In genomic region chr4:152633896-152634295, GRCm38 (mm10) we compare ENCODE assay signal across 29 mouse cellular contexts.
DNase-seq lines count a peak whose midpoint lies in the region; ATAC-seq and TF ChIP-seq lines count a peak whose summit lies in the region.
"Had no signal": no experiment of that assay in that cellular context is flagged by ENCODE, and none has a peak within 500 bp of the region (broad histone marks: within the 10 kb centered on the region; RNA-seq: fewer than 3 reads in every experiment).

No protein-coding gene starts in this region.

- peak overlapping the region; percentile 46; the same call in 1 of the 2 replicates for H3K27ac ChIP-seq in forebrain, embryonic 14.5 days (ENCODE audit: low read depth, low read length)
- H3K27ac ChIP-seq in forebrain, postnatal 0 days (ENCODE audit: low read depth, low read length) = no peak overlapping the region
- H3K27ac ChIP-seq in kidney, embryonic 15.5 days = peak overlapping the region; percentile 30; the same call in 1 of the 2 replicates
- no peak overlapping the region for H3K27ac ChIP-seq in limb, embryonic 14.5 days (replicated peaks; ENCODE audit: low read depth, low read length)
- no peak overlapping the region for H3K27ac ChIP-seq in limb, embryonic 10.5 days
- peak overlapping the region; percentile 44; the same call in 1 of the 2 replicates for H3K27ac ChIP-seq in forebrain, embryonic 15.5 days (replicated peaks)
- H3K27ac ChIP-seq in embryonic facial prominence, embryonic 10.5 days (replicated peaks) = no peak overlapping the region
- H3K27ac ChIP-seq: hindbrain, embryonic 15.5 days; limb, embryonic 12.5 days; liver, embryonic 12.5 days; midbrain, embryonic 13.5 days; neural tube, embryonic 12.5 days had no signal

- no peak for TF ChIP-seq CTCF in forebrain, postnatal 0 days (IDR thresholded peaks at IDR 0.05; ENCODE audit: low read depth)

- H3K27me3 ChIP-seq in forebrain, embryonic 14.5 days (replicated peaks; ENCODE audit: control insufficient read depth, insufficient read depth, low read length) = no peaks in the 10 kb centered on the region
- H3K27me3 ChIP-seq in forebrain, postnatal 0 days (ENCODE audit: insufficient read depth, low read length) = no peaks in the 10 kb centered on the region
- H3K27me3 ChIP-seq in kidney, embryonic 15.5 days = no peaks in the 10 kb centered on the region
- no peaks in the 10 kb centered on the region for H3K27me3 ChIP-seq in limb, embryonic 14.5 days (ENCODE audit: control insufficient read depth, insufficient read depth, low read length)
- H3K27me3 ChIP-seq in limb, embryonic 10.5 days (ENCODE audit: low read depth, poor library complexity, severe bottlenecking) = no peaks in the 10 kb centered on the region
- H3K27me3 ChIP-seq in forebrain, embryonic 15.5 days = no peaks in the 10 kb centered on the region
- H3K27me3 ChIP-seq in embryonic facial prominence, embryonic 10.5 days (replicated peaks; ENCODE audit: low read depth, poor library complexity, severe bottlenecking) = no peaks in the 10 kb centered on the region
- H3K27me3 ChIP-seq: CH12.LX; hindbrain, embryonic 15.5 days; liver, embryonic 12.5 days; neural tube, embryonic 12.5 days; Patski had no signal

- ATAC-seq in forebrain, embryonic 14.5 days = peak; percentile 10; the same call in 1 of the 2 replicates
- no peak for ATAC-seq in forebrain, postnatal 0 days
- peak; percentile 37; the same call in 1 of the 2 replicates for ATAC-seq in kidney, embryonic 15.5 days (replicated peaks; ENCODE audit: low FRiP score)
- 0 out of 2 replicates have a peak, but pooled peaks have one; percentile 47 for ATAC-seq in limb, embryonic 14.5 days (ENCODE audit: low FRiP score, low read depth)
- no peak for ATAC-seq in forebrain, embryonic 15.5 days (replicated peaks)
- ATAC-seq: intestine, embryonic 16.5 days; liver, embryonic 12.5 days; midbrain, embryonic 13.5 days; Patski had no signal

- no peak overlapping the region for H3K9ac ChIP-seq in forebrain, embryonic 14.5 days (ENCODE audit: low read length)
- H3K9ac ChIP-seq in forebrain, postnatal 0 days = no peak overlapping the region
- H3K9ac ChIP-seq in kidney, embryonic 15.5 days = no peak overlapping the region
- no peak overlapping the region for H3K9ac ChIP-seq in limb, embryonic 14.5 days (ENCODE audit: low read depth, low read length, severe bottlenecking)
- no peak overlapping the region for H3K9ac ChIP-seq in forebrain, embryonic 15.5 days (replicated peaks)
- H3K9ac ChIP-seq: hindbrain, embryonic 15.5 days; limb, embryonic 12.5 days; liver, embryonic 12.5 days; midbrain, embryonic 13.5 days; neural tube, embryonic 12.5 days had no signal

- TF ChIP-seq POLR2A in limb, embryonic 14.5 days (IDR thresholded peaks at IDR 0.05; ENCODE audit: borderline replicate concordance, extremely low read depth, insufficient read depth, insufficient read length) = no peak

- peak; percentile 58 for DNase-seq in forebrain, embryonic 14.5 days (ENCODE audit: low spot score)
- DNase-seq in forebrain, postnatal 0 days = no peak
- DNase-seq in kidney, adult 9 months = no peak
- DNase-seq in limb, embryonic 14.5 days (ENCODE audit: low spot score) = no peak
- no peak for DNase-seq in limb, embryonic 10.5 days (ENCODE audit: low spot score)
- no peak for DNase-seq in embryonic facial prominence, embryonic 10.5 days (ENCODE audit: low spot score)
- DNase-seq: adrenal gland, postnatal 36 days; B cell, adult 2 months; cerebellum, adult 11 months; cerebellum, postnatal 14 days; gastrocnemius, postnatal 14 days; heart, adult 11 months; lung, adult 18-20 months; lung, postnatal 14 days; right cerebral cortex, adult 18-20 months; right cerebral cortex, postnatal 4 days; thymus, postnatal 14 days had no signal

- no peak overlapping the region for H3K4me3 ChIP-seq in forebrain, embryonic 14.5 days (ENCODE audit: low read depth, low read length)
- H3K4me3 ChIP-seq in forebrain, postnatal 0 days (ENCODE audit: low read depth, low read length) = no peak overlapping the region
- H3K4me3 ChIP-seq in kidney, embryonic 15.5 days (replicated peaks) = no peak overlapping the region
- H3K4me3 ChIP-seq in limb, embryonic 14.5 days (replicated peaks; ENCODE audit: low read length) = no peak overlapping the region
- no peak overlapping the region for H3K4me3 ChIP-seq in limb, embryonic 10.5 days
- H3K4me3 ChIP-seq in forebrain, embryonic 15.5 days = no peak overlapping the region
- no peak overlapping the region for H3K4me3 ChIP-seq in embryonic facial prominence, embryonic 10.5 days
- H3K4me3 ChIP-seq: hindbrain, embryonic 15.5 days; limb, embryonic 12.5 days; liver, embryonic 12.5 days; midbrain, embryonic 13.5 days; neural tube, embryonic 12.5 days had no signal

- no peaks in the 10 kb centered on the region for H3K36me3 ChIP-seq in forebrain, embryonic 14.5 days (ENCODE audit: control insufficient read depth, insufficient read depth, low read length)
- H3K36me3 ChIP-seq in forebrain, postnatal 0 days (ENCODE audit: insufficient read depth) = no peaks in the 10 kb centered on the region
- H3K36me3 ChIP-seq in kidney, embryonic 15.5 days = no peaks in the 10 kb centered on the region
- H3K36me3 ChIP-seq in limb, embryonic 14.5 days (ENCODE audit: control insufficient read depth, insufficient read depth, low read length) = no peaks in the 10 kb centered on the region
- no peaks in the 10 kb centered on the region for H3K36me3 ChIP-seq in limb, embryonic 10.5 days
- H3K36me3 ChIP-seq in forebrain, embryonic 15.5 days = no peaks in the 10 kb centered on the region
- H3K36me3 ChIP-seq in embryonic facial prominence, embryonic 10.5 days (replicated peaks) = no peaks in the 10 kb centered on the region
- H3K36me3 ChIP-seq: G1E; hindbrain, embryonic 15.5 days; limb, embryonic 12.5 days; liver, embryonic 12.5 days; midbrain, embryonic 13.5 days; neural tube, embryonic 12.5 days had no signal

- no peak overlapping the region for H3K4me2 ChIP-seq in forebrain, embryonic 14.5 days (ENCODE audit: low read length)
- no peak overlapping the region for H3K4me2 ChIP-seq in forebrain, postnatal 0 days (ENCODE audit: low read depth)
- no peak overlapping the region for H3K4me2 ChIP-seq in kidney, embryonic 15.5 days
- H3K4me2 ChIP-seq in limb, embryonic 14.5 days (replicated peaks; ENCODE audit: low read depth, low read length, severe bottlenecking) = no peak overlapping the region
- no peak overlapping the region for H3K4me2 ChIP-seq in forebrain, embryonic 15.5 days (replicated peaks)
- H3K4me2 ChIP-seq: heart, embryonic 11.5 days; hindbrain, embryonic 15.5 days; limb, embryonic 12.5 days; liver, embryonic 12.5 days; midbrain, embryonic 13.5 days; neural tube, embryonic 12.5 days had no signal

- 56% methylated on average over 6 of the region's 6 CpGs for WGBS in forebrain, embryonic 14.5 days
- 38% methylated on average over 6 of the region's 6 CpGs for WGBS in forebrain, postnatal 0 days
- 18% methylated on average over 6 of the region's 6 CpGs for WGBS in kidney, embryonic 15.5 days
- 42% methylated on average over 6 of the region's 6 CpGs for WGBS in limb, embryonic 14.5 days
- WGBS in limb, embryonic 10.5 days = 54% methylated on average over 6 of the region's 6 CpGs
- WGBS in forebrain, embryonic 15.5 days = 50% methylated on average over 6 of the region's 6 CpGs
- WGBS in embryonic facial prominence, embryonic 10.5 days = 67% methylated on average over 6 of the region's 6 CpGs

- no peaks in the 10 kb centered on the region for H3K9me3 ChIP-seq in forebrain, embryonic 14.5 days (replicated peaks; ENCODE audit: control insufficient read depth, low read length)
- no peaks in the 10 kb centered on the region for H3K9me3 ChIP-seq in forebrain, postnatal 0 days (ENCODE audit: low read length)
- no peaks in the 10 kb centered on the region for H3K9me3 ChIP-seq in kidney, embryonic 15.5 days (replicated peaks)
- H3K9me3 ChIP-seq in limb, embryonic 14.5 days (ENCODE audit: control insufficient read depth, low read length) = no peaks in the 10 kb centered on the region
- H3K9me3 ChIP-seq in limb, embryonic 10.5 days (replicated peaks) = no peaks in the 10 kb centered on the region
- H3K9me3 ChIP-seq in forebrain, embryonic 15.5 days = no peaks in the 10 kb centered on the region
- H3K9me3 ChIP-seq in embryonic facial prominence, embryonic 10.5 days = no peaks in the 10 kb centered on the region
- H3K9me3 ChIP-seq: hindbrain, embryonic 15.5 days; limb, embryonic 12.5 days; liver, embryonic 12.5 days; midbrain, embryonic 13.5 days; neural tube, embryonic 12.5 days had no signal

- peaks cover 16% of the 10 kb centered on the region for H3K4me1 ChIP-seq in forebrain, embryonic 14.5 days (ENCODE audit: control insufficient read depth, insufficient read depth, low read length)
- H3K4me1 ChIP-seq in forebrain, postnatal 0 days (ENCODE audit: insufficient read depth) = 0 out of 2 replicates have a peak, but pooled peaks cover 2% of the 10 kb centered on the region
- H3K4me1 ChIP-seq in kidney, embryonic 15.5 days = peaks cover 16% of the 10 kb centered on the region; the same call in 1 of the 2 replicates
- H3K4me1 ChIP-seq in limb, embryonic 14.5 days (ENCODE audit: control insufficient read depth, insufficient read depth, low read length) = no peaks in the 10 kb centered on the region
- 0 out of 2 replicates have a peak, but pooled peaks cover 7% of the 10 kb centered on the region for H3K4me1 ChIP-seq in limb, embryonic 10.5 days
- peaks cover 23% of the 10 kb centered on the region for H3K4me1 ChIP-seq in forebrain, embryonic 15.5 days
- H3K4me1 ChIP-seq in embryonic facial prominence, embryonic 10.5 days = 0 out of 2 replicates have a peak, but pooled peaks cover 4% of the 10 kb centered on the region
- H3K4me1 ChIP-seq: liver, embryonic 12.5 days had no signal

Comparison
In these comparisons a context has a peak if more than half of its experiments do, and no peak if none do; other contexts are left out.
1. ATAC-seq: peak in forebrain, embryonic 14.5 days (single experiment), kidney, embryonic 15.5 days (single experiment) and limb, embryonic 14.5 days (single experiment); none in forebrain, postnatal 0 days (single experiment) and forebrain, embryonic 15.5 days (single experiment).
2. H3K27ac ChIP-seq: peak in forebrain, embryonic 14.5 days (single experiment), kidney, embryonic 15.5 days (single experiment) and forebrain, embryonic 15.5 days (single experiment); none in forebrain, postnatal 0 days (single experiment), limb, embryonic 14.5 days (single experiment), limb, embryonic 10.5 days (single experiment) and embryonic facial prominence, embryonic 10.5 days (single experiment).